Comparison of ENCODE assay signal across 10 mouse cellular contexts in genomic region chr4:141113831-141114230, GRCm38 (mm10). TPM values are rescaled to one million over a fixed set of nuclear protein-coding genes. Genes with fewer than 3 reads are reported as not detected.
DNase-seq lines count a peak whose midpoint lies in the region; ATAC-seq and TF ChIP-seq lines count a peak whose summit lies in the region.
"Had no signal": no experiment of that assay in that cellular context is flagged by ENCODE, and none has a peak within 500 bp of the region (broad histone marks: within the 10 kb centered on the region; RNA-seq: fewer than 3 reads in every experiment).

No protein-coding gene starts in this region.

- H3K9ac ChIP-seq in kidney, embryonic 16.5 days (replicated peaks; ENCODE audit: low read length), result no peak overlapping the region
- H3K9ac ChIP-seq in hindbrain, embryonic 16.5 days (ENCODE audit: low read depth, low read length), result no peak overlapping the region
- no peak overlapping the region for H3K9ac ChIP-seq in midbrain, embryonic 13.5 days (replicated peaks)
- H3K9ac ChIP-seq: embryonic facial prominence, embryonic 12.5 days had no signal

- TF ChIP-seq CTCF in thymus, adult 2 months (IDR thresholded peaks at IDR 0.05; ENCODE audit: borderline replicate concordance, control insufficient read depth, extremely low read depth, insufficient read depth, low read length, poor library complexity), result no peak

- no peaks in the 10 kb centered on the region for H3K27me3 ChIP-seq in kidney, embryonic 16.5 days (ENCODE audit: insufficient read depth, low read length)
- H3K27me3 ChIP-seq in hindbrain, embryonic 16.5 days (replicated peaks; ENCODE audit: control insufficient read depth, insufficient read depth, low read length), result no peaks in the 10 kb centered on the region
- no peaks in the 10 kb centered on the region for H3K27me3 ChIP-seq in midbrain, embryonic 13.5 days
- H3K27me3 ChIP-seq in thymus, adult 2 months (ENCODE audit: control insufficient read depth, insufficient read depth, low read length), result no peaks in the 10 kb centered on the region
- H3K27me3 ChIP-seq: embryonic facial prominence, embryonic 12.5 days had no signal

- H3K4me3 ChIP-seq in kidney, embryonic 16.5 days (ENCODE audit: low read length), result no peak overlapping the region
- H3K4me3 ChIP-seq in hindbrain, embryonic 16.5 days (ENCODE audit: low read length), result no peak overlapping the region
- H3K4me3 ChIP-seq in midbrain, embryonic 13.5 days (replicated peaks), result no peak overlapping the region
- H3K4me3 ChIP-seq in thymus, adult 2 months (ENCODE audit: control insufficient read depth, insufficient read depth, low read length), result no peak overlapping the region
- H3K4me3 ChIP-seq: embryonic facial prominence, embryonic 12.5 days had no signal

- H3K27ac ChIP-seq in kidney, embryonic 16.5 days (ENCODE audit: low read length), result no peak overlapping the region; the same call in 1 of the 2 replicates
- H3K27ac ChIP-seq in hindbrain, embryonic 16.5 days (ENCODE audit: low read depth, low read length), result peak overlapping the region; percentile 71; the same call in 1 of the 2 replicates
- H3K27ac ChIP-seq in midbrain, embryonic 13.5 days, result peak overlapping the region; percentile 6; the same call in 1 of the 2 replicates
- no peak overlapping the region for H3K27ac ChIP-seq in thymus, adult 2 months (ENCODE audit: control insufficient read depth, insufficient read depth, low read length)
- H3K27ac ChIP-seq: embryonic facial prominence, embryonic 12.5 days had no signal

- no peak overlapping the region for H3K4me2 ChIP-seq in kidney, embryonic 16.5 days (replicated peaks; ENCODE audit: low read depth, low read length)
- H3K4me2 ChIP-seq in hindbrain, embryonic 16.5 days (ENCODE audit: low read length), result no peak overlapping the region
- no peak overlapping the region for H3K4me2 ChIP-seq in midbrain, embryonic 13.5 days (replicated peaks)
- H3K4me2 ChIP-seq: embryonic facial prominence, embryonic 12.5 days had no signal

- H3K9me3 ChIP-seq in kidney, embryonic 16.5 days (ENCODE audit: low read length), result no peaks in the 10 kb centered on the region
- no peaks in the 10 kb centered on the region for H3K9me3 ChIP-seq in hindbrain, embryonic 16.5 days (ENCODE audit: control insufficient read depth, low read length)
- 0 out of 2 replicates have a peak, but pooled peaks cover 2% of the 10 kb centered on the region for H3K9me3 ChIP-seq in midbrain, embryonic 13.5 days
- H3K9me3 ChIP-seq: embryonic facial prominence, embryonic 12.5 days had no signal

- 66% methylated on average over 7 of the region's 7 CpGs for WGBS in kidney, embryonic 16.5 days
- WGBS in hindbrain, embryonic 16.5 days, result 88% methylated on average over 7 of the region's 7 CpGs
- WGBS in midbrain, embryonic 13.5 days, result 78% methylated on average over 7 of the region's 7 CpGs
- WGBS in thymus, adult 2 months, result 91% methylated on average over 7 of the region's 7 CpGs

- TF ChIP-seq POLR2A in thymus, adult 2 months (IDR thresholded peaks at IDR 0.05; ENCODE audit: control insufficient read depth, extremely low read depth, insufficient read depth, low read length, poor library complexity), result no peak

- no peak for DNase-seq in kidney, adult 18-20 months
- DNase-seq in Muller cell, postnatal 12 days (ENCODE audit: inconsistent ontology term), result peak; percentile 81
- no peak for DNase-seq in thymus, adult 2 months

- peaks cover 72% of the 10 kb centered on the region for H3K36me3 ChIP-seq in kidney, embryonic 16.5 days (ENCODE audit: insufficient read depth, low read length)
- H3K36me3 ChIP-seq in hindbrain, embryonic 16.5 days (ENCODE audit: control insufficient read depth, insufficient read depth, low read length), result peaks cover 7% of the 10 kb centered on the region
- peaks cover 89% of the 10 kb centered on the region for H3K36me3 ChIP-seq in midbrain, embryonic 13.5 days
- peaks cover 37% of the 10 kb centered on the region for H3K36me3 ChIP-seq in thymus, adult 2 months (ENCODE audit: control insufficient read depth, insufficient read depth, low read length)

- 0 out of 2 replicates have a peak, but pooled peaks cover 5% of the 10 kb centered on the region for H3K4me1 ChIP-seq in kidney, embryonic 16.5 days (ENCODE audit: insufficient read depth, low read length)
- peaks cover 2% of the 10 kb centered on the region for H3K4me1 ChIP-seq in hindbrain, embryonic 16.5 days (ENCODE audit: control insufficient read depth, insufficient read depth, low read depth, low read length)
- peaks cover 17% of the 10 kb centered on the region for H3K4me1 ChIP-seq in midbrain, embryonic 13.5 days (replicated peaks)
- H3K4me1 ChIP-seq in thymus, adult 2 months (replicated peaks; ENCODE audit: control insufficient read depth, insufficient read depth, low read length), result no peaks in the 10 kb centered on the region
- H3K4me1 ChIP-seq: embryonic facial prominence, embryonic 12.5 days had no signal

- ATAC-seq in kidney, embryonic 16.5 days (ENCODE audit: low FRiP score, low TSS enrichment), result 0 out of 2 replicates have a peak, but pooled peaks have one; percentile 25
- peak; percentile 37 for ATAC-seq in hindbrain, embryonic 16.5 days
- peak; percentile 5; the same call in 1 of the 2 replicates for ATAC-seq in midbrain, embryonic 13.5 days
- no peak for ATAC-seq in megakaryocyte progenitor cell, adult 5-6 weeks (replicated peaks; ENCODE audit: poor library complexity)

RNA-seq across cellular contexts. Expression of gene Spata21, which starts 25.7 kb away (rescaled TPM):
- 0.51 and 0.59 TPM in 2 replicates for polyA plus RNA-seq in kidney, embryonic 16.5 days (2015; fragmentation: Nextera tagmentation; extraction: Ambion mirVana)
- 0.60 and 1.0 TPM in 2 replicates for polyA plus RNA-seq in hindbrain, embryonic 16.5 days (2015; fragmentation: Nextera tagmentation; extraction: Ambion mirVana)
- polyA plus RNA-seq in midbrain, embryonic 13.5 days (2015; fragmentation: Nextera tagmentation; extraction: Ambion mirVana), result 0.22 TPM in 1 of 2 replicates, not detected in the other
- total RNA-seq in megakaryocyte progenitor cell, adult 5-6 weeks (2015), result not detected in 2 replicates
- total RNA-seq in megakaryocyte progenitor cell, adult 5-6 weeks (2017), result not detected in 2 replicates
- 0.08 and 0.23 TPM in 2 replicates for polyA plus RNA-seq in thymus, adult 2 months (2012; rRNA removed)
- total RNA-seq: gastrocnemius, adult 18-20 months had no signal
- polyA plus RNA-seq: small intestine, adult 2 months had no signal

RNA-seq across cellular contexts. Expression of gene Szrd1, which starts 25.7 kb away (rescaled TPM):
- polyA plus RNA-seq in kidney, embryonic 16.5 days (2015; fragmentation: Nextera tagmentation; extraction: Ambion mirVana), result 50.8 and 51.3 TPM in 2 replicates
- 22.4 and 23.9 TPM in 2 replicates for polyA plus RNA-seq in hindbrain, embryonic 16.5 days (2015; fragmentation: Nextera tagmentation; extraction: Ambion mirVana)
- polyA plus RNA-seq in midbrain, embryonic 13.5 days (2015; fragmentation: Nextera tagmentation; extraction: Ambion mirVana), result 26.0 and 30.7 TPM in 2 replicates
- total RNA-seq in megakaryocyte progenitor cell, adult 5-6 weeks (2015), result 33.2 and 43.0 TPM in 2 replicates
- total RNA-seq in megakaryocyte progenitor cell, adult 5-6 weeks (2017), result 38.8 and 52.7 TPM in 2 replicates
- polyA plus RNA-seq in thymus, adult 2 months (2012; rRNA removed), result 54.2 and 62.1 TPM in 2 replicates

RNA-seq across cellular contexts. Expression of gene Fbxo42, which starts 33.9 kb away (rescaled TPM):
- 21.1 and 21.9 TPM in 2 replicates for polyA plus RNA-seq in kidney, embryonic 16.5 days (2015; fragmentation: Nextera tagmentation; extraction: Ambion mirVana)
- polyA plus RNA-seq in hindbrain, embryonic 16.5 days (2015; fragmentation: Nextera tagmentation; extraction: Ambion mirVana), result 20.4 and 24.8 TPM in 2 replicates
- 22.9 and 26.3 TPM in 2 replicates for polyA plus RNA-seq in midbrain, embryonic 13.5 days (2015; fragmentation: Nextera tagmentation; extraction: Ambion mirVana)
- total RNA-seq in megakaryocyte progenitor cell, adult 5-6 weeks (2015), result 15.4 and 16.4 TPM in 2 replicates
- 10.5 and 11.4 TPM in 2 replicates for total RNA-seq in megakaryocyte progenitor cell, adult 5-6 weeks (2017)
- polyA plus RNA-seq in thymus, adult 2 months (2012; rRNA removed), result 29.1 and 29.3 TPM in 2 replicates

RNA-seq across cellular contexts. Expression of gene Necap2, which starts 35.7 kb away (rescaled TPM):
- polyA plus RNA-seq in kidney, embryonic 16.5 days (2015; fragmentation: Nextera tagmentation; extraction: Ambion mirVana), result 94.5 and 99.0 TPM in 2 replicates
- polyA plus RNA-seq in hindbrain, embryonic 16.5 days (2015; fragmentation: Nextera tagmentation; extraction: Ambion mirVana), result 54.0 and 55.5 TPM in 2 replicates
- polyA plus RNA-seq in midbrain, embryonic 13.5 days (2015; fragmentation: Nextera tagmentation; extraction: Ambion mirVana), result 47.2 and 52.3 TPM in 2 replicates
- total RNA-seq in megakaryocyte progenitor cell, adult 5-6 weeks (2015), result 33.5 and 37.1 TPM in 2 replicates
- 50.4 and 64.3 TPM in 2 replicates for total RNA-seq in megakaryocyte progenitor cell, adult 5-6 weeks (2017)
- 105 and 111 TPM in 2 replicates for polyA plus RNA-seq in thymus, adult 2 months (2012; rRNA removed)

RNA-seq across cellular contexts. Expression of gene Crocc, which starts 53.5 kb away (rescaled TPM):
- 10.1 and 11.3 TPM in 2 replicates for polyA plus RNA-seq in kidney, embryonic 16.5 days (2015; fragmentation: Nextera tagmentation; extraction: Ambion mirVana)
- polyA plus RNA-seq in hindbrain, embryonic 16.5 days (2015; fragmentation: Nextera tagmentation; extraction: Ambion mirVana), result 4.6 and 4.9 TPM in 2 replicates
- polyA plus RNA-seq in midbrain, embryonic 13.5 days (2015; fragmentation: Nextera tagmentation; extraction: Ambion mirVana), result 6.8 and 8.8 TPM in 2 replicates
- 1.1 and 3.3 TPM in 2 replicates for total RNA-seq in megakaryocyte progenitor cell, adult 5-6 weeks (2015)
- total RNA-seq in megakaryocyte progenitor cell, adult 5-6 weeks (2017), result 5.8 and 6.0 TPM in 2 replicates
- 12.9 and 17.6 TPM in 2 replicates for polyA plus RNA-seq in thymus, adult 2 months (2012; rRNA removed)

Comparison
In these comparisons a context has a peak if more than half of its experiments do, and no peak if none do; other contexts are left out.
1. H3K27ac ChIP-seq: peak in hindbrain, embryonic 16.5 days (single experiment) and midbrain, embryonic 13.5 days (single experiment); none in kidney, embryonic 16.5 days (single experiment) and thymus, adult 2 months (single experiment).